Comparison of ENCODE assay signal across 8 mouse cellular contexts in the genomic region with DNA sequence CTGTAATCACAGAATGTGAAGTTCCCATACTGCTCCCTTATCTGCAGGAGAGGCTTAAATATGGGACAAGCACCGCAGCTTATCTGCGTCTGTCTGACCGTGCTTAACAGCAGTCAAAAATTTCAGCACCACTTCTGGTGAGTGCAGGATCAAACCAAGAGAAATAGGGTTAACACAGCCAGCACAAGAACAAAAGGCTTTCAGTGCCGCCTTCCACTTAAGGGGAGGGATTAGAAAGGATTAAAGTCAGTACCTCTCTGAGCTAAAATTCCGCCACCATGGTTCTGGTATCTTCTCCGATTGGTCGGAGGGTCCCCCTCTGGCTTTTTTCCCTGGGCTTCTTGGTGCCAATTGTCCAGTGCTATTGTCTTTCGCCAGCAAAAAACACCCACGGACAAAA. TPM values are rescaled to one million over a fixed set of nuclear protein-coding genes. Genes with fewer than 3 reads are reported as not detected.
DNase-seq lines count a peak whose midpoint lies in the region; ATAC-seq and TF ChIP-seq lines count a peak whose summit lies in the region.

No protein-coding gene starts in this region.

- no peak overlapping the region for H3K27ac ChIP-seq in heart, embryonic 11.5 days (ENCODE audit: low read depth, low read length)
- no peak overlapping the region for H3K27ac ChIP-seq in heart, adult 2 months
- peak overlapping the region; percentile 41 for H3K27ac ChIP-seq in MEL (ENCODE audit: control insufficient read depth, low read depth, low read length)

- no peak; the same call in none of the 2 replicates for TF ChIP-seq RAD21 in MEL (IDR thresholded peaks at IDR 0.05; ENCODE audit: low read depth, low read length)

- no peak overlapping the region for H3K9ac ChIP-seq in heart, embryonic 11.5 days (ENCODE audit: low read depth, low read length)
- H3K9ac ChIP-seq in heart, adult 2 months (ENCODE audit: low read depth, low read length) = no peak overlapping the region
- H3K9ac ChIP-seq in MEL (ENCODE audit: control insufficient read depth, low read depth, low read length, poor library complexity, severe bottlenecking) = peak overlapping the region; percentile 70

- TF ChIP-seq EP300 in heart, adult 2 months (IDR thresholded peaks at IDR 0.05; ENCODE audit: insufficient read depth, low read depth, low read length) = no peak
- TF ChIP-seq EP300 in MEL (IDR thresholded peaks at IDR 0.05; ENCODE audit: low read depth in 1 of 2, low read length in 2 of 2) = peak; percentile 22 to 50; a peak in 2 of 4 replicates

- H3K4me1 ChIP-seq in heart, embryonic 11.5 days (ENCODE audit: control insufficient read depth, insufficient read depth, low read length) = no peaks in the 10 kb centered on the region
- H3K4me1 ChIP-seq in heart, adult 2 months (ENCODE audit: control insufficient read depth, insufficient read depth, low read length) = no peaks in the 10 kb centered on the region
- H3K4me1 ChIP-seq in MEL (ENCODE audit: control insufficient read depth in 1 of 2, insufficient read depth in 2 of 2, low read length in 2 of 2) = no peaks in the 10 kb centered on the region

- H3K4me2 ChIP-seq in heart, embryonic 11.5 days = peak overlapping the region; percentile 54

- no peaks in the 10 kb centered on the region for H3K27me3 ChIP-seq in heart, embryonic 11.5 days (ENCODE audit: control insufficient read depth, insufficient read depth, low read length)
- no peaks in the 10 kb centered on the region for H3K27me3 ChIP-seq in heart, adult 2 months (ENCODE audit: control insufficient read depth, insufficient read depth, low read length)
- H3K27me3 ChIP-seq in MEL (ENCODE audit: control insufficient read depth in 1 of 2, insufficient read depth in 2 of 2, low read length in 2 of 2) = no peaks in the 10 kb centered on the region

- intact Hi-C loops in heart, adult 2 months (cut with DNase I) = loop anchor here (10.0 kb wide), 2 partner anchors 418 to 518 kb away; no protein-coding TSS in a partner anchor

- no peak for TF ChIP-seq CTCF in heart, adult 2 months (IDR thresholded peaks at IDR 0.05)
- TF ChIP-seq CTCF in MEL (IDR thresholded peaks at IDR 0.05 in 2 of 3, conservative IDR thresholded peaks at IDR 0.05 in 1 of 3; ENCODE audit: control insufficient read depth in 1 of 3, insufficient read depth in 1 of 3, low read depth in 2 of 3, low read length in 3 of 3, poor library complexity in 1 of 3, severe bottlenecking in 1 of 3) = no peak

- no peaks in the 10 kb centered on the region for H3K36me3 ChIP-seq in heart, embryonic 11.5 days (ENCODE audit: control insufficient read depth, insufficient read depth, low read length)
- no peaks in the 10 kb centered on the region for H3K36me3 ChIP-seq in heart, adult 2 months (ENCODE audit: control insufficient read depth, insufficient read depth, low read length)
- no peaks in the 10 kb centered on the region for H3K36me3 ChIP-seq in MEL (ENCODE audit: control insufficient read depth in 1 of 2, insufficient read depth in 2 of 2, low read length in 2 of 2)

- no peaks in the 10 kb centered on the region for H3K79me2 ChIP-seq in heart, adult 2 months (replicated peaks; ENCODE audit: control insufficient read depth, insufficient read depth, low read length)
- no peaks in the 10 kb centered on the region for H3K79me2 ChIP-seq in MEL (ENCODE audit: control insufficient read depth, insufficient read depth, low read length, poor library complexity)

- H3K9me3 ChIP-seq in heart, embryonic 11.5 days (replicated peaks; ENCODE audit: control insufficient read depth, low read length) = no peaks in the 10 kb centered on the region
- no peaks in the 10 kb centered on the region for H3K9me3 ChIP-seq in MEL (replicated peaks; ENCODE audit: insufficient read depth, low read length)

- no peak for TF ChIP-seq POLR2A in heart, adult 2 months (IDR thresholded peaks at IDR 0.05; ENCODE audit: insufficient read depth, low read depth, low read length)
- TF ChIP-seq POLR2A in MEL (IDR thresholded peaks at IDR 0.05; ENCODE audit: control insufficient read depth in 1 of 2, insufficient read depth in 1 of 2, low read depth in 1 of 2, low read length in 2 of 2, poor library complexity in 1 of 2) = no peak

- ATAC-seq in heart, embryonic 11.5 days (replicated peaks; ENCODE audit: insufficient number of reproducible peaks, low FRiP score, low TSS enrichment) = peak; percentile 52; the same call in 1 of the 2 replicates
- ATAC-seq in megakaryocyte progenitor cell, adult 5-6 weeks (replicated peaks; ENCODE audit: poor library complexity) = peak; percentile 50

- peak overlapping the region; percentile 1; the same call in 1 of the 2 replicates for H3K4me3 ChIP-seq in heart, embryonic 11.5 days (ENCODE audit: low read depth, low read length)
- no peak overlapping the region for H3K4me3 ChIP-seq in heart, adult 2 months
- peak overlapping the region; percentile 39 to 41 for H3K4me3 ChIP-seq in MEL (ENCODE audit: control insufficient read depth in 1 of 2, insufficient read depth in 1 of 2, low read depth in 2 of 2, low read length in 2 of 2)

- 30% methylated on average over 9 of the region's 9 CpGs for WGBS in heart, embryonic 11.5 days (ENCODE audit: insufficient replicate concordance)
- 24% methylated on average over 9 of the region's 9 CpGs for WGBS in heart, adult 2 months

- DNase-seq in heart, adult 2 months = no peak
- DNase-seq in MEL (ENCODE audit: low read depth, low spot score) = peak; percentile 77
- peak; percentile 71 for DNase-seq in gonadal fat pad, adult 2 months (ENCODE audit: low read depth)
- DNase-seq in adrenal gland, postnatal 4 days (ENCODE audit: low spot score in 2 of 2) = no peak
- no peak for DNase-seq in urinary bladder, postnatal 14 days (ENCODE audit: low spot score)
- no peak for DNase-seq in T-cell, adult 2 months (ENCODE audit: low spot score)

TF ChIP-seq in MEL, 35 proteins besides CTCF, POLR2A, EP300 and RAD21:
- no peak for TF ChIP-seq USF1 (IDR thresholded peaks at IDR 0.05; ENCODE audit: low read depth, low read length)
- TF ChIP-seq ETS1 (IDR thresholded peaks at IDR 0.05; ENCODE audit: low read depth, low read length) = peak; percentile 50; the same call in 1 of the 2 replicates
- peak; percentile 46; the same call in 1 of the 2 replicates for TF ChIP-seq SMC3 (IDR thresholded peaks at IDR 0.05; ENCODE audit: low read depth, low read length)
- peak; percentile 58; the same call in 1 of the 2 replicates for TF ChIP-seq SIN3A (IDR thresholded peaks at IDR 0.05; ENCODE audit: low read length)
- TF ChIP-seq MAZ (IDR thresholded peaks at IDR 0.05; ENCODE audit: low read depth, low read length) = no peak
- TF ChIP-seq MAFK (IDR thresholded peaks at IDR 0.05; ENCODE audit: borderline replicate concordance, low read depth, low read length) = no peak
- TF ChIP-seq ELF1 (IDR thresholded peaks at IDR 0.05; ENCODE audit: low read depth, low read length) = no peak
- no peak for TF ChIP-seq USF2 (IDR thresholded peaks at IDR 0.05; ENCODE audit: borderline replicate concordance in 1 of 2, insufficient read depth in 1 of 2, low read depth in 1 of 2, low read length in 2 of 2)
- no peak for TF ChIP-seq MAX (IDR thresholded peaks at IDR 0.05; ENCODE audit: low read length)
- no peak for TF ChIP-seq KAT2A (conservative IDR thresholded peaks at IDR 0.05; ENCODE audit: low read depth, low read length)
- TF ChIP-seq RCOR1 (IDR thresholded peaks at IDR 0.05; ENCODE audit: low read depth, low read length) = peak; percentile 83
- TF ChIP-seq GATA1 (IDR thresholded peaks at IDR 0.05; ENCODE audit: low read depth, low read length) = peak; percentile 86
- peak; percentile 45; the same call in 1 of the 2 replicates for TF ChIP-seq MXI1 (IDR thresholded peaks at IDR 0.05; ENCODE audit: low read depth, low read length)
- no peak for TF ChIP-seq ZKSCAN1 (IDR thresholded peaks at IDR 0.05; ENCODE audit: low read depth, low read length)

RNA-seq across cellular contexts. Expression of gene Zfp932, which starts 27.0 kb away (rescaled TPM):
- polyA plus RNA-seq in heart, embryonic 11.5 days (2014; fragmentation: Nextera tagmentation; extraction: Ambion mirVana) = 13.3 and 15.5 TPM in 2 replicates
- 1 to 10 TPM; 6.6 to 7.6 TPM for total RNA-seq in heart, adult 2 months (2021)
- polyA plus RNA-seq in heart, adult 2 months (2012; rRNA removed) = 2.5 and 7.7 TPM in 2 replicates
- total RNA-seq in MEL (2012; rRNA removed) = 18.0 and 18.8 TPM in 2 replicates
- 100 to 1,000 TPM in 1 of 2 experiments, 10 to 100 TPM in 1; 13.6 to 364 TPM for polyA plus RNA-seq in MEL (2012; ENCODE audit: insufficient read depth in 1 of 2, insufficient read length in 2 of 2, low read depth in 1 of 2, low replicate concordance in 2 of 2, missing spikeins in 1 of 2)
- 8.7 and 10.1 TPM in 2 replicates for polyA plus RNA-seq in gonadal fat pad, adult 2 months (2012; rRNA removed)
- total RNA-seq in megakaryocyte progenitor cell, adult 5-6 weeks (2015) = 45.4 and 52.6 TPM in 2 replicates
- total RNA-seq in megakaryocyte progenitor cell, adult 5-6 weeks (2017) = 82.5 and 102 TPM in 2 replicates
- 10 to 100 TPM; 33.3 to 33.5 TPM for total RNA-seq in adrenal gland, postnatal 4 days (2021)

RNA-seq across cellular contexts. Expression of gene Gm17655, which starts 49.0 kb away (rescaled TPM):
- 1.7 and 3.5 TPM in 2 replicates for polyA plus RNA-seq in heart, embryonic 11.5 days (2014; fragmentation: Nextera tagmentation; extraction: Ambion mirVana)
- total RNA-seq in heart, adult 2 months (2021) = 1 to 10 TPM in 1 of 2 experiments, under 1 TPM in 1; 0.98 to 3.1 TPM
- 0.12 and 0.53 TPM in 2 replicates for polyA plus RNA-seq in heart, adult 2 months (2012; rRNA removed)
- total RNA-seq in MEL (2012; rRNA removed) = 2.9 and 3.1 TPM in 2 replicates
- 100 to 1,000 TPM in 1 of 2 experiments, 1 to 10 TPM in 1; 2.2 to 259 TPM for polyA plus RNA-seq in MEL (2012; ENCODE audit: insufficient read depth in 1 of 2, insufficient read length in 2 of 2, low read depth in 1 of 2, low replicate concordance in 2 of 2, missing spikeins in 1 of 2)
- 0.15 TPM in 2 replicates for polyA plus RNA-seq in gonadal fat pad, adult 2 months (2012; rRNA removed)
- total RNA-seq in megakaryocyte progenitor cell, adult 5-6 weeks (2015) = 4.1 and 7.2 TPM in 2 replicates
- total RNA-seq in megakaryocyte progenitor cell, adult 5-6 weeks (2017) = 6.0 and 29.3 TPM in 2 replicates
- total RNA-seq in adrenal gland, postnatal 4 days (2021) = 10 to 100 TPM; 11.4 to 15.8 TPM

Comparison
In these comparisons a context has a peak if more than half of its experiments do, and no peak if none do; other contexts are left out.
1. DNase-seq: peak in MEL (single experiment) and gonadal fat pad, adult 2 months (single experiment); none in heart, adult 2 months (0 of 2), adrenal gland, postnatal 4 days (0 of 2), urinary bladder, postnatal 14 days (single experiment) and T-cell, adult 2 months (single experiment).